Mouse (Mus musculus) CH12.LX (cell line): ENCODE results near the gene Ddo. TPM values are rescaled to one million over a fixed set of nuclear protein-coding genes. Genes with fewer than 3 reads are reported as not detected.

Source experiments
- DNase-seq: peaks from one replicate; pipeline ENCODE4 v3.0.0-alpha.2; 2013; ENCODE audit errors: extremely low read depth
- H3K27ac ChIP-seq: 2 replicates; pipeline ENCODE4 v1.5.1; 2012; ENCODE audit warnings: low read depth, mild to moderate bottlenecking, control low read depth, moderate library complexity; ENCODE audit not compliant: insufficient read depth
- H3K27me3 ChIP-seq: replicated peaks from 2 replicates; pipeline ENCODE3; 2012; ENCODE audit warnings: inconsistent platforms
- H3K36me3 ChIP-seq, 2 experiments: replicated peaks in 1 of 2; 2 replicates each; pipeline versions ENCODE3 to v1.6.1; 2012; ENCODE audit warnings: inconsistent platforms in 1 of 2, low read length in 1 of 2, mild to moderate bottlenecking in 1 of 2, mixed read lengths in 1 of 2, moderate library complexity in 1 of 2; ENCODE audit not compliant: control insufficient read depth in 1 of 2, insufficient read depth in 1 of 2
- H3K4me1 ChIP-seq, 2 experiments: 2 replicates each; pipeline ENCODE4 v1.6.1; 2012; ENCODE audit warnings: inconsistent platforms in 1 of 2, moderate library complexity in 1 of 2; ENCODE audit not compliant: insufficient read depth in 2 of 2, control insufficient read depth in 1 of 2
- H3K4me2 ChIP-seq: 2 replicates; pipeline ENCODE4 v1.6.1; 2012; ENCODE audit warnings: low read depth, mild to moderate bottlenecking, control low read depth; ENCODE audit not compliant: poor library complexity, insufficient read depth, severe bottlenecking
- H3K4me3 ChIP-seq, 3 experiments: fragments of 150-350 bp in 1 of 3; sonication (generic) in 1 of 3; replicated peaks in 1 of 3; 2 replicates each; pipeline versions ENCODE3 to v1.5.1; 2011 to 2012; ENCODE audit warnings: low read depth in 2 of 3, low read length in 2 of 3, mild to moderate bottlenecking in 2 of 3, moderate library complexity in 2 of 3, control low read depth in 1 of 3, improper control_type of control experiment in 1 of 3, inconsistent platforms in 1 of 3, mixed read lengths in 1 of 3; ENCODE audit not compliant: poor library complexity in 1 of 3
- H3K79me2 ChIP-seq: replicated peaks from 2 replicates; pipeline ENCODE4 v1.6.1; 2012; ENCODE audit warnings: mild to moderate bottlenecking, moderate library complexity; ENCODE audit not compliant: control insufficient read depth, poor library complexity, insufficient read depth, severe bottlenecking; ENCODE audit errors: extremely low read depth
- H3K9ac ChIP-seq: 2 replicates; pipeline ENCODE4 v1.6.1; 2012; ENCODE audit warnings: low read depth, mild to moderate bottlenecking, control low read depth, moderate library complexity; ENCODE audit not compliant: insufficient read depth
- H3K9me3 ChIP-seq: replicated peaks from 2 replicates; pipeline ENCODE3; 2012; ENCODE audit warnings: low read length, inconsistent platforms, mixed read lengths
- BHLHE40 ChIP-seq: IDR thresholded peaks from 2 replicates; pipeline ENCODE4 v1.6.1; 2011; ENCODE audit warnings: mild to moderate bottlenecking, low read depth, low read length, improper control_type of control experiment
- CHD2 ChIP-seq: IDR thresholded peaks from 2 replicates; pipeline ENCODE4 v1.6.1; 2011; ENCODE audit warnings: low read length, improper control_type of control experiment
- CTCF ChIP-seq, 2 experiments: IDR thresholded peaks in 1 of 2; conservative IDR thresholded peaks in 1 of 2; 2 replicates each; pipeline ENCODE4 v1.5.1; 2011 to 2012; ENCODE audit warnings: low read depth in 2 of 2, low read length in 2 of 2, improper control_type of control experiment in 1 of 2, inconsistent platforms in 1 of 2, mild to moderate bottlenecking in 1 of 2, moderate library complexity in 1 of 2
- ELF1 ChIP-seq: IDR thresholded peaks from 2 replicates; pipeline ENCODE4 v1.6.1; 2014; ENCODE audit warnings: low read depth, mild to moderate bottlenecking, inconsistent platforms, low read length, improper control_type of control experiment
- ETS1 ChIP-seq: conservative IDR thresholded peaks from 2 replicates; pipeline ENCODE4 v1.6.1; 2012; ENCODE audit warnings: low read depth, mild to moderate bottlenecking, inconsistent platforms, low read length, improper control_type of control experiment, moderate library complexity
- HCFC1 ChIP-seq: IDR thresholded peaks from 2 replicates; pipeline ENCODE4 v1.6.1; 2012; ENCODE audit warnings: low read depth, mild to moderate bottlenecking, inconsistent platforms, low read length, improper control_type of control experiment
- JUND ChIP-seq: conservative IDR thresholded peaks from 2 replicates; pipeline ENCODE4 v1.6.1; 2011; ENCODE audit warnings: low read depth, low read length, improper control_type of control experiment
- MAFK ChIP-seq: IDR thresholded peaks from 2 replicates; pipeline ENCODE4 v1.6.1; 2011; ENCODE audit warnings: low read length, improper control_type of control experiment; ENCODE audit not compliant: insufficient replicate concordance
- MAX ChIP-seq: IDR thresholded peaks from 2 replicates; pipeline ENCODE4 v1.6.1; 2011; ENCODE audit warnings: low read length, improper control_type of control experiment
- MAZ ChIP-seq: IDR thresholded peaks from 2 replicates; pipeline ENCODE4 v1.6.1; 2012; ENCODE audit warnings: low read depth, mild to moderate bottlenecking, inconsistent platforms, low read length, improper control_type of control experiment, moderate library complexity
- MEF2A ChIP-seq: IDR thresholded peaks from 2 replicates; pipeline ENCODE4 v1.6.1; 2014; ENCODE audit warnings: low read depth, mild to moderate bottlenecking, inconsistent platforms, low read length, improper control_type of control experiment, borderline replicate concordance
- MYC ChIP-seq: IDR thresholded peaks from 2 replicates; pipeline ENCODE4 v1.6.1; 2011; ENCODE audit warnings: low read depth, mild to moderate bottlenecking, improper control_type of control experiment, low read length
- NELFE ChIP-seq: IDR thresholded peaks from 2 replicates; pipeline ENCODE4 v1.6.1; 2011; ENCODE audit warnings: low read depth, low read length, improper control_type of control experiment
- PAX5 ChIP-seq: IDR thresholded peaks from 2 replicates; pipeline ENCODE4 v1.6.1; 2012; ENCODE audit warnings: low read length, inconsistent platforms, mixed read lengths
- POLR2A ChIP-seq: IDR thresholded peaks from 2 replicates; pipeline ENCODE4 v1.6.1; 2011; ENCODE audit warnings: low read depth, mild to moderate bottlenecking, improper control_type of control experiment, low read length
- POLR2AphosphoS2 ChIP-seq: IDR thresholded peaks from 2 replicates; pipeline ENCODE4 v1.6.1; 2011; ENCODE audit warnings: low read depth, low read length, improper control_type of control experiment
- SIN3A ChIP-seq: IDR thresholded peaks from 2 replicates; pipeline ENCODE4 v1.6.1; 2012; ENCODE audit warnings: low read length, improper control_type of control experiment, inconsistent platforms
- SMC3 ChIP-seq: IDR thresholded peaks from 2 replicates; pipeline ENCODE4 v1.6.1; 2011; ENCODE audit warnings: low read depth, low read length, improper control_type of control experiment
- TBP ChIP-seq: conservative IDR thresholded peaks from 2 replicates; pipeline ENCODE4 v1.6.1; 2011; ENCODE audit warnings: low read depth, low read length, improper control_type of control experiment
- TCF12 ChIP-seq: IDR thresholded peaks from 2 replicates; pipeline ENCODE4 v1.6.1; 2014; ENCODE audit warnings: low read depth, mild to moderate bottlenecking, inconsistent platforms, low read length, improper control_type of control experiment
- UBTF ChIP-seq: IDR thresholded peaks from 2 replicates; pipeline ENCODE4 v1.6.1; 2012; ENCODE audit warnings: low read depth, mild to moderate bottlenecking, inconsistent platforms, low read length, improper control_type of control experiment, moderate library complexity
- USF2 ChIP-seq: conservative IDR thresholded peaks from 2 replicates; pipeline ENCODE4 v1.6.1; 2011; ENCODE audit warnings: low read depth, low read length, improper control_type of control experiment
- ZC3H11A ChIP-seq: IDR thresholded peaks from 2 replicates; pipeline ENCODE4 v1.6.1; 2012; ENCODE audit warnings: low read depth, mild to moderate bottlenecking, inconsistent platforms, low read length, improper control_type of control experiment
- ZNF384 ChIP-seq: IDR thresholded peaks from 2 replicates; pipeline ENCODE4 v1.6.1; 2012; ENCODE audit warnings: low read depth, low read length, improper control_type of control experiment, inconsistent platforms
- dilution Hi-C: fragments of 300-500 bp; cut with MboI; formaldehyde crosslinking; loops from 2 replicates; pipeline ENCODE4 v1.14.3; 2020; ENCODE audit warnings: low sequenced_read_pairs; ENCODE audit not compliant: extremely low pct_unique_long_range_greater_than_20kb, extremely low pct_ligation_motif_present
- in situ Hi-C: fragments of 300-500 bp; cut with MboI; formaldehyde crosslinking; loops from 3 replicates; pipeline ENCODE4 v1.14.3; 2019; ENCODE audit warnings: low sequenced_read_pairs, low pct_ligation_motif_present, low pct_unique_long_range_greater_than_20kb, mixed read lengths
- polyA plus RNA-seq: library from polyadenylated mRNA; unstranded; fragments of >175 nt; gene quantifications from 2 replicates; pipeline ENCODE4 v1.2.1, GENCODE M21; 2012; ENCODE audit warnings: low read depth; ENCODE audit not compliant: insufficient read length
- total RNA-seq, 2 experiments: library from RNA; depleted of rRNA; stranded (reverse); fragments of 300-350 nt in 1 of 2; fragments of >200 nt in 1 of 2; gene quantifications; 2 replicates each; pipeline ENCODE4 v1.2.3; 2012 to 2014

Ddo gene
- total and polyA plus RNA-seq, 3 experiments: not detected

DNA sequence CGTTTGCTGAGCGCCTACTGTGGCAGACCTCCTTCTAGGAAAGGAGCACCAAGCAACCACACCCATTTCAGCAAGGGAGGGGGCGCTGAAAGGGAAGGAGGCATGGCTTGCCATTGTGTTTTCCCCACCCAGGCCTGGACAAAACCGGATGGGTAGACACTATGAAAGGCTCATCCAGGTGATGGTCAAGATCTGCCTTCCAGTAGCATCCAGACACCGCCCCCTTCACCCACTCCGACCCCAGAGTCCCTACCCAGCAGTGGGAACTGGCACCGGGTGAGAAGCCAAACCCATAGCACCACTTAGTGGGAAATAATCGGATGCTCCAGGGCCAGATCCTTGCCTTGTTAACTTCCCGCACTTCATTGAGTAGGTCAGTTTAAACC, 54.0 kb downstream of the Ddo start:
- H3K27me3 ChIP-seq: no peaks in the 10 kb centered on the region
- no peaks in the 10 kb centered on the region for H3K9me3 ChIP-seq
- in situ Hi-C loops: no loop called here
- no peaks in the 10 kb centered on the region for H3K4me1 ChIP-seq
- no peak for TF ChIP-seq SIN3A
- TF ChIP-seq USF2: no peak
- no peak for TF ChIP-seq POLR2A
- TF ChIP-seq UBTF: no peak
- TF ChIP-seq ELF1: no peak
- TF ChIP-seq BHLHE40: no peak
- no peak for TF ChIP-seq TCF12
- TF ChIP-seq ZNF384: no peak
- TF ChIP-seq PAX5: no peak
- no peak for TF ChIP-seq POLR2AphosphoS2
- no peak for TF ChIP-seq MYC
- no peak for TF ChIP-seq TBP
- no peak for TF ChIP-seq MAX
- no peak for TF ChIP-seq NELFE
- TF ChIP-seq JUND: no peak
- TF ChIP-seq HCFC1: no peak
- TF ChIP-seq, all 38 proteins: peak for 0
- no peak overlapping the region for H3K9ac ChIP-seq
- DNase-seq: no peak
- H3K36me3 ChIP-seq: no peaks in the 10 kb centered on the region
- dilution Hi-C loops: no loop called here
- H3K4me3 ChIP-seq: no peak overlapping the region
- no peak overlapping the region for H3K27ac ChIP-seq
- H3K4me2 ChIP-seq: no peak overlapping the region
- no peaks in the 10 kb centered on the region for H3K79me2 ChIP-seq

DNA sequence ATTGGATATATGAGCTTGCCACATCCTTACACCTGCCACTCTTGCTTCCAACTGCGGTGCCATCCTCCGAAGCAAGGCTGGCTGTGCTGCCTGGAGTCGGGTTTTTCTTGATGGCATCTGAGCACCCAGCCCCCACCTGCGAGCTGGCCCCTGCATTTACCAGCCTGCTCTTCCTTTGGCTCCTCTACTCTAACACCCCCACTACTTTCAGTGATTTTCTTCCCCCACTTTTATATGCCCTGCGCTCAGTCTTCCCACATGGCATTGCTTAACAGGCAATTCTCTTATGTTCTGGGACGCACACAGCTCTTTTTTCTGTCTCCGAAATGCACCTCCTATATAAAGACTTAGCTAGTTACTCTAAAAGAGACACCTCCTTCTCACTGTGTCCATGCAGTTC, 54.5 kb downstream of the Ddo start:
- dilution Hi-C loops: no loop called here

More for the DNA sequence above, 54.5 kb downstream of the Ddo start:
- DNase-seq: no peak
- Histone ChIP-seq H3K36me3 (no peaks in the 10 kb centered on the region), H3K9me3 (no peaks in the 10 kb centered on the region), H3K27me3 (no peaks in the 10 kb centered on the region), H3K79me2 (no peaks in the 10 kb centered on the region), H3K4me2 (no peak overlapping the region), H3K4me3 (no peak overlapping the region), H3K27ac (no peak overlapping the region), H3K4me1 (no peaks in the 10 kb centered on the region), H3K9ac (no peak overlapping the region)
- TF ChIP-seq ZC3H11A (no peak), HCFC1 (no peak), MAFK (no peak), CTCF (conservative IDR thresholded peaks at IDR 0.05 in 1 of 2, IDR thresholded peaks at IDR 0.05 in 1 of 2; ENCODE audit: low read depth in 2 of 2, low read length in 2 of 2) (no peak), CHD2 (no peak), UBTF (no peak), TCF12 (no peak), ETS1 (no peak), MEF2A (no peak), MAZ (no peak), SMC3 (no peak)
- in situ Hi-C loops: no loop called here
